Mouse (Mus musculus): ENCODE results near the gene Rsl1d1.

DNA sequence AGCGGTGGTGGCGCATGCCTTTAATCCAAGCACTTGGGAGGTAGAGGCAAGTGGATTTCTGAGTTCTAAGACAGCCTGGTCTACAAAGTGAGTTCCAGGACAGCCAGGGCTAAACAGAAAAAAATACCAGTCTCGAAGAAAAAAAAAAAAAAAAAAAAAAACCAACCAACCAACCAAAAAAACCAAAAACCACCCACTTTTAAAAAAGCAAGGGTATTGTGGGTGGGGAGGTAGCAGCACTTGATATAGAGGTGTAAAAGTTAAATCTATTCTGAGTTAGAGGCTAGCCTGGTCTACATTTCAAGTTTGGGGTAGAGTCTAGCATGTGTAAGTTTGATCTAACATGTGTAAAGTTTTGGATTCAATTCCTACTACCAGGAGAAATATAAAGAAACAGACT, 2.9 kb downstream of the Rsl1d1 start:
- TF ChIP-seq CTCF (IDR thresholded peaks at IDR 0.05; ENCODE audit: extremely low read depth, insufficient read length, insufficient replicate concordance, low read depth, low read length) = no peak
- TF ChIP-seq POLR2A (IDR thresholded peaks at IDR 0.05; ENCODE audit: low read depth, low read length) = no peak
